Mouse (Mus musculus) thymus, adult 2 months (tissue): ENCODE measurements around the gene Tspan9.

Experiments
- CTCF ChIP-seq: fragments of 200-500 bp; IDR thresholded peaks from 2 replicates; pipeline ENCODE4 v1.5.1; 2012; ENCODE audit warnings: mild to moderate bottlenecking, control low read depth, low read length, moderate library complexity, borderline replicate concordance; ENCODE audit not compliant: control insufficient read depth, poor library complexity, insufficient read depth; ENCODE audit errors: extremely low read depth
- POLR2A ChIP-seq: fragments of 200-500 bp; IDR thresholded peaks from 2 replicates; pipeline ENCODE4 v1.6.1; 2012; ENCODE audit warnings: mild to moderate bottlenecking, low read length, control low read depth, moderate library complexity; ENCODE audit not compliant: control insufficient read depth, poor library complexity, insufficient read depth; ENCODE audit errors: extremely low read depth

DNA sequence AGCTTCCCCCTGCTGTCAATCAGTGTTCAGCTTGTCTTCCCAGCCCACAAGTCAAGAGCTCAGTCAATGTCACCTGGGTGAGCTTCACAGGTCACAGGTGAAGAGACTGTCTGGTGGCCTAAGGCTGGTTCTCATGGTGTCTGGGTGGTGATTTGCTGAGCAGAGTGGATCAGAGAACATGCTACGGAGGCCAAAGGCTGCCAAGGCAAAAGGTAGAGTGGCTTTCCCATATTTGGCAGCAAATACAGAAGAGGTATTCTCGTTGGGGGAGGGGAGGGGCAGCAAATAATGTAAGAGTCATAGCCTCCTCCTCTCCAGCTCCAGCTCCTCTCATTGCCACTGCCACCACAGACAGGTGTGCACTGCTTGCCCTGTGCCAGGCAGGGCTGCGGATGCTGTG, 37.2 kb downstream of the Tspan9 start:
- no peak for TF ChIP-seq CTCF
- no peak for TF ChIP-seq POLR2A
